Mouse (Mus musculus): ENCODE data around the gene Rnase10.

- TF ChIP-seq CTCF (IDR thresholded peaks at IDR 0.05; ENCODE audit: low read depth), result no peak
- no peak for TF ChIP-seq EP300 (IDR thresholded peaks at IDR 0.05; ENCODE audit: low read depth)
Measured at GRCm38 (mm10) chr14:50969558-50970544, 37.7 kb upstream of the Rnase10 start.

Measured in liver, postnatal 0 days (tissue).